Mouse (Mus musculus): ENCODE measurements around the gene Drg1. TPM values are rescaled to one million over a fixed set of nuclear protein-coding genes. Genes with fewer than 3 reads are reported as not detected.

The Drg1 gene
- polyA plus RNA-seq, 1 experiment from 2014 or later: 200 TPM

- peaks cover 64% of the 10 kb centered on the region for H3K36me3 ChIP-seq (ENCODE audit: control insufficient read depth, insufficient read depth, low read length)
- no peak overlapping the region for H3K4me3 ChIP-seq (ENCODE audit: low read depth, low read length)
- no peak overlapping the region for H3K4me2 ChIP-seq (replicated peaks; ENCODE audit: low read depth, low read length)
- no peaks in the 10 kb centered on the region for H3K27me3 ChIP-seq (ENCODE audit: control insufficient read depth, insufficient read depth, low read length)
- no peaks in the 10 kb centered on the region for H3K4me1 ChIP-seq (ENCODE audit: control insufficient read depth, insufficient read depth, low read length)
- no peak overlapping the region for H3K27ac ChIP-seq (ENCODE audit: low read length)
- H3K9me3 ChIP-seq (ENCODE audit: control insufficient read depth, low read depth, low read length): no peaks in the 10 kb centered on the region
- WGBS: 59% methylated on average over 5 of the region's 5 CpGs
- no peak for ATAC-seq (ENCODE audit: insufficient number of reproducible peaks, insufficient read depth, low FRiP score, low read depth)
- no peak overlapping the region for H3K9ac ChIP-seq (replicated peaks; ENCODE audit: low read depth, low read length)
Observed at GRCm38 (mm10) chr11:3223105-3223504, 43.1 kb downstream of the Drg1 start.

GRCm38 (mm10) chr11:3212526-3212925, 53.7 kb downstream of the Drg1 start:
- no peak overlapping the region for H3K4me3 ChIP-seq (ENCODE audit: low read depth, low read length)
- 88% methylated on average over 1 of the region's 1 CpGs for WGBS
- H3K27me3 ChIP-seq (ENCODE audit: control insufficient read depth, insufficient read depth, low read length): no peaks in the 10 kb centered on the region
- H3K27ac ChIP-seq (ENCODE audit: low read length): no peak overlapping the region
- no peak overlapping the region for H3K4me2 ChIP-seq (replicated peaks; ENCODE audit: low read depth, low read length)
- peaks cover 50% of the 10 kb centered on the region for H3K36me3 ChIP-seq (ENCODE audit: control insufficient read depth, insufficient read depth, low read length)
- H3K4me1 ChIP-seq (ENCODE audit: control insufficient read depth, insufficient read depth, low read length): no peaks in the 10 kb centered on the region
- no peak for ATAC-seq (ENCODE audit: insufficient number of reproducible peaks, insufficient read depth, low FRiP score, low read depth)
- no peaks in the 10 kb centered on the region for H3K9me3 ChIP-seq (ENCODE audit: control insufficient read depth, low read depth, low read length)
- no peak overlapping the region for H3K9ac ChIP-seq (replicated peaks; ENCODE audit: low read depth, low read length)

DNA sequence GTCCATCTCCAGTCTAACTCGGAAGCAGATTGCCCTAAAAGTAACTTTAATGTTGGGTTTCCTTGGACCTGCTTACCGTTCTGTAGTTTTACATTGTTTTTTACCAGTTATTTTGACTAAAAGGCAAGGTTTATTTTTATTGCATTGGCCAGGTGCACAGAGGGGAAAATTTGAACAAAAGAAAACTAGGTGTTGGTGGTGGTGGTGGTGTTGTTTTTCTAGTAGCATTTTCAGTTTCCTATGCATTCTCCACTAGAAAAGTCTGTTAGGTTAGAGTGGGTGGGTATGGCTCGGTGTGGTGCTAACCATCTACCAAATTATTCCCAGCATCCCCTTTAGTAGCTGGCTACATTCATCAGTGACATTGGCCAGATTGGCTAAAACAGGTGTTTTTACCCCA, 59.4 kb downstream of the Drg1 start:
- Histone ChIP-seq H3K36me3 (ENCODE audit: control insufficient read depth, insufficient read depth, low read length) (peaks cover 31% of the 10 kb centered on the region), H3K9ac (replicated peaks; ENCODE audit: low read depth, low read length) (no peak overlapping the region), H3K4me2 (replicated peaks; ENCODE audit: low read depth, low read length) (no peak overlapping the region), H3K9me3 (ENCODE audit: control insufficient read depth, low read depth, low read length) (no peaks in the 10 kb centered on the region), H3K4me3 (ENCODE audit: low read depth, low read length) (no peak overlapping the region), H3K27me3 (ENCODE audit: control insufficient read depth, insufficient read depth, low read length) (no peaks in the 10 kb centered on the region), H3K27ac (ENCODE audit: low read length) (no peak overlapping the region), H3K4me1 (ENCODE audit: control insufficient read depth, insufficient read depth, low read length) (no peaks in the 10 kb centered on the region)
- 97% methylated on average over 3 of the region's 3 CpGs for WGBS
- no peak for ATAC-seq (ENCODE audit: insufficient number of reproducible peaks, insufficient read depth, low FRiP score, low read depth)

- H3K4me2 ChIP-seq (replicated peaks; ENCODE audit: low read depth, low read length): no peak overlapping the region
- ATAC-seq (ENCODE audit: insufficient number of reproducible peaks, insufficient read depth, low FRiP score, low read depth): no peak
- H3K4me1 ChIP-seq (ENCODE audit: control insufficient read depth, insufficient read depth, low read length): no peaks in the 10 kb centered on the region
- H3K9ac ChIP-seq (replicated peaks; ENCODE audit: low read depth, low read length): no peak overlapping the region
- no peak overlapping the region for H3K4me3 ChIP-seq (ENCODE audit: low read depth, low read length)
- no peak overlapping the region for H3K27ac ChIP-seq (ENCODE audit: low read length)
- peaks cover 22% of the 10 kb centered on the region for H3K36me3 ChIP-seq (ENCODE audit: control insufficient read depth, insufficient read depth, low read length)
- WGBS: 92% methylated on average over 3 of the region's 3 CpGs
- H3K9me3 ChIP-seq (ENCODE audit: control insufficient read depth, low read depth, low read length): no peaks in the 10 kb centered on the region
- H3K27me3 ChIP-seq (ENCODE audit: control insufficient read depth, insufficient read depth, low read length): no peaks in the 10 kb centered on the region
Observed at GRCm38 (mm10) chr11:3205207-3205606, 61.0 kb downstream of the Drg1 start.

GRCm38 (mm10) chr11:3203771-3204170, 62.4 kb downstream of the Drg1 start:
- Histone ChIP-seq H3K9me3 (ENCODE audit: control insufficient read depth, low read depth, low read length) (no peaks in the 10 kb centered on the region), H3K27ac (ENCODE audit: low read length) (no peak overlapping the region), H3K27me3 (ENCODE audit: control insufficient read depth, insufficient read depth, low read length) (no peaks in the 10 kb centered on the region), H3K4me1 (ENCODE audit: control insufficient read depth, insufficient read depth, low read length) (no peaks in the 10 kb centered on the region), H3K36me3 (ENCODE audit: control insufficient read depth, insufficient read depth, low read length) (peaks cover 17% of the 10 kb centered on the region), H3K9ac (replicated peaks; ENCODE audit: low read depth, low read length) (no peak overlapping the region), H3K4me2 (replicated peaks; ENCODE audit: low read depth, low read length) (peak overlapping the region; percentile 15; the same call in 1 of the 2 replicates), H3K4me3 (ENCODE audit: low read depth, low read length) (0 out of 2 replicates have a peak overlapping the region, but pooled peaks have one; percentile 33)
- 75% methylated on average over 2 of the region's 2 CpGs for WGBS
- no peak for ATAC-seq (ENCODE audit: insufficient number of reproducible peaks, insufficient read depth, low FRiP score, low read depth)

GRCm38 (mm10) chr11:3202781-3203441, 63.3 kb downstream of the Drg1 start:
- H3K36me3 ChIP-seq (ENCODE audit: control insufficient read depth, insufficient read depth, low read length): peaks cover 17% of the 10 kb centered on the region
- H3K4me2 ChIP-seq (replicated peaks; ENCODE audit: low read depth, low read length): peak overlapping the region; percentile 15
- H3K4me3 ChIP-seq (ENCODE audit: low read depth, low read length): peak overlapping the region; percentile 33
- H3K27me3 ChIP-seq (ENCODE audit: control insufficient read depth, insufficient read depth, low read length): no peaks in the 10 kb centered on the region
- 1% methylated on average over 57 of the region's 57 CpGs for WGBS
- no peaks in the 10 kb centered on the region for H3K9me3 ChIP-seq (ENCODE audit: control insufficient read depth, low read depth, low read length)
- ATAC-seq (ENCODE audit: insufficient number of reproducible peaks, insufficient read depth, low FRiP score, low read depth): peak; percentile 5; the same call in 1 of the 2 replicates
- no peaks in the 10 kb centered on the region for H3K4me1 ChIP-seq (ENCODE audit: control insufficient read depth, insufficient read depth, low read length)
- H3K27ac ChIP-seq (ENCODE audit: low read length): no peak overlapping the region
- H3K9ac ChIP-seq (replicated peaks; ENCODE audit: low read depth, low read length): peak overlapping the region; percentile 11; the same call in 1 of the 2 replicates

DNA sequence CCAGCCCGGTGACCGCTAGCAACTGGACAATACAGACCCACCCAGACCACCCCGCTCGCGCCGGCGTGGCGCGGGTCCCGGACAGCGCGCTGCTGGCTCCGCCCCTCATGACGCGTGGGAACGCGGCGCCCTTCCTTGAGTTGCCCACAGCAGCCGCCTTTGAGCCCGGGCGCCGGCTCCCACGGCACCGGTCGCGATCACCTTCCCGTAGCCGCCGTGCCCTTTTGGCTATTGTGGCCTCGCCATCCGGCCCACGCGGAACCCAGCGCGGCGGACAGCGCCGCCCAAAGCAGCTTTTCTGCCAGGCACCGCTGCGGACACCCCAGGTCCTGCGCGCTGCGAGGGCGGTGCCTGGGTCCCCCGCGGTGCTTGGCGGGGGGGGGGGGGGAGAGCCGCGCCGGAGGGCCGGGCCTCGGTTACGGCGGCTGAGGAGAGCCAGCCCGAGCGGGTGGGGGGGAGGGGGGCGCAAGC, 63.9 kb downstream of the Drg1 start, which contains the start of gene Eif4enif1:
Eif4enif1 (plus strand) TSS at position 162 of the 471 bp plus-strand sequence.
- peak within 1 kb of the TSS; percentile 33 for H3K4me3 ChIP-seq (ENCODE audit: low read depth, low read length)
- peaks cover 14% of the 10 kb centered on the region for H3K36me3 ChIP-seq (ENCODE audit: control insufficient read depth, insufficient read depth, low read length)
- no peaks in the 10 kb centered on the region for H3K27me3 ChIP-seq (ENCODE audit: control insufficient read depth, insufficient read depth, low read length)
- 0% methylated on average over 54 of the region's 57 CpGs for WGBS
- peak; percentile 66 for ATAC-seq (ENCODE audit: insufficient number of reproducible peaks, insufficient read depth, low FRiP score, low read depth)
- H3K4me2 ChIP-seq (replicated peaks; ENCODE audit: low read depth, low read length): peak within 1 kb of the TSS; percentile 15
- peak within 1 kb of the TSS; percentile 11; the same call in 1 of the 2 replicates for H3K9ac ChIP-seq (replicated peaks; ENCODE audit: low read depth, low read length)
- no peaks in the 10 kb centered on the region for H3K9me3 ChIP-seq (ENCODE audit: control insufficient read depth, low read depth, low read length)
- no peak within 1 kb of the TSS for H3K27ac ChIP-seq (ENCODE audit: low read length)
- H3K4me1 ChIP-seq (ENCODE audit: control insufficient read depth, insufficient read depth, low read length): no peaks in the 10 kb centered on the region

GRCm38 (mm10) chr11:3201326-3202230, 64.6 kb downstream of the Drg1 start:
- Histone ChIP-seq H3K27ac (ENCODE audit: low read length) (no peak overlapping the region), H3K9ac (replicated peaks; ENCODE audit: low read depth, low read length) (no peak overlapping the region), H3K27me3 (ENCODE audit: control insufficient read depth, insufficient read depth, low read length) (no peaks in the 10 kb centered on the region), H3K36me3 (ENCODE audit: control insufficient read depth, insufficient read depth, low read length) (peaks cover 10% of the 10 kb centered on the region), H3K4me2 (replicated peaks; ENCODE audit: low read depth, low read length) (peak overlapping the region; percentile 6), H3K4me1 (ENCODE audit: control insufficient read depth, insufficient read depth, low read length) (no peaks in the 10 kb centered on the region), H3K9me3 (ENCODE audit: control insufficient read depth, low read depth, low read length) (no peaks in the 10 kb centered on the region), H3K4me3 (ENCODE audit: low read depth, low read length) (peak overlapping the region; percentile 33)
- whole genome bisulfite sequencing: 6% methylated on average over 16 of the region's 16 CpGs
- ATAC-seq (ENCODE audit: insufficient number of reproducible peaks, insufficient read depth, low FRiP score, low read depth): no peak
